ENCODE assay signal across 16 mouse cellular contexts in genomic region chr1:91444841-91445830, GRCm38 (mm10). TPM values are rescaled to one million over a fixed set of nuclear protein-coding genes. Genes with fewer than 3 reads are reported as not detected.
DNase-seq lines count a peak whose midpoint lies in the region; ATAC-seq and TF ChIP-seq lines count a peak whose summit lies in the region.
"Had no signal": no experiment of that assay in that cellular context is flagged by ENCODE, and none has a peak within 500 bp of the region (broad histone marks: within the 10 kb centered on the region; RNA-seq: fewer than 3 reads in every experiment).

No protein-coding gene starts in this region.

- H3K9me3 ChIP-seq in kidney, embryonic 16.5 days (ENCODE audit: low read length): peaks cover 7% of the 10 kb centered on the region
- peaks cover 5% of the 10 kb centered on the region; the same call in 1 of the 2 replicates for H3K9me3 ChIP-seq in kidney, embryonic 14.5 days (ENCODE audit: control insufficient read depth, low read length)
- H3K9me3 ChIP-seq in stomach, postnatal 0 days (ENCODE audit: control insufficient read depth, low read length): no peaks in the 10 kb centered on the region

- no peak for TF ChIP-seq EP300 in stomach, postnatal 0 days (optimal IDR thresholded peaks at IDR 0.05)

- no peak overlapping the region for H3K4me2 ChIP-seq in kidney, embryonic 16.5 days (replicated peaks; ENCODE audit: low read depth, low read length)
- no peak overlapping the region for H3K4me2 ChIP-seq in kidney, embryonic 14.5 days (replicated peaks; ENCODE audit: low read depth, low read length)
- no peak overlapping the region for H3K4me2 ChIP-seq in stomach, postnatal 0 days (replicated peaks; ENCODE audit: low read depth)
- H3K4me2 ChIP-seq: embryonic facial prominence, embryonic 12.5 days; hindbrain, embryonic 13.5 days had no signal

- H3K36me3 ChIP-seq in kidney, embryonic 16.5 days (ENCODE audit: insufficient read depth, low read length): peaks cover 15% of the 10 kb centered on the region
- H3K36me3 ChIP-seq in kidney, embryonic 14.5 days (ENCODE audit: control insufficient read depth, insufficient read depth, low read length): no peaks in the 10 kb centered on the region
- H3K36me3 ChIP-seq in stomach, postnatal 0 days (ENCODE audit: control insufficient read depth, insufficient read depth, low read length): peaks cover 28% of the 10 kb centered on the region

- peaks cover 13% of the 10 kb centered on the region for H3K4me1 ChIP-seq in kidney, embryonic 16.5 days (ENCODE audit: insufficient read depth, low read length)
- peaks cover 3% of the 10 kb centered on the region; the same call in 1 of the 2 replicates for H3K4me1 ChIP-seq in kidney, embryonic 14.5 days (ENCODE audit: control insufficient read depth, insufficient read depth, low read length)
- H3K4me1 ChIP-seq in stomach, postnatal 0 days (replicated peaks; ENCODE audit: control insufficient read depth, insufficient read depth): peaks cover 2% of the 10 kb centered on the region; the same call in 1 of the 2 replicates
- H3K4me1 ChIP-seq: embryonic facial prominence, embryonic 12.5 days; hindbrain, embryonic 13.5 days had no signal

- TF ChIP-seq CTCF in stomach, postnatal 0 days (IDR thresholded peaks at IDR 0.05; ENCODE audit: low read depth): no peak

- 85% methylated on average over 17 of the region's 17 CpGs for WGBS in kidney, embryonic 16.5 days
- WGBS in kidney, embryonic 14.5 days: 84% methylated on average over 17 of the region's 17 CpGs
- WGBS in stomach, postnatal 0 days: 74% methylated on average over 17 of the region's 17 CpGs

- ATAC-seq in kidney, embryonic 16.5 days (ENCODE audit: low FRiP score, low TSS enrichment): no peak
- ATAC-seq in kidney, embryonic 14.5 days (ENCODE audit: low FRiP score, low TSS enrichment): no peak
- no peak for ATAC-seq in stomach, postnatal 0 days (ENCODE audit: low FRiP score, low TSS enrichment)
- ATAC-seq: CD4-positive, CD25-positive, alpha-beta regulatory T cell, adult 4 months; forebrain, postnatal 0 days had no signal

- peak; percentile 19 to 63 for DNase-seq in frontal cortex, postnatal 36 days (ENCODE audit: low spot score in 2 of 2)
- DNase-seq in frontal cortex, postnatal 14 days (ENCODE audit: low spot score in 2 of 2): no peak
- DNase-seq in right cerebral cortex, adult 18-20 months: peak; percentile 68
- DNase-seq in right cerebral cortex, postnatal 10 days (ENCODE audit: low spot score in 2 of 2): no peak
- no peak for DNase-seq in stomach, postnatal 0 days (ENCODE audit: low spot score)
- DNase-seq in neural tube, embryonic 10.5 days (ENCODE audit: extremely low spot score, low spot score): no peak
- DNase-seq: cerebellum, adult 11 months; forebrain, postnatal 0 days; layer of hippocampus, adult 9-11 months had no signal

- no peaks in the 10 kb centered on the region for H3K27me3 ChIP-seq in kidney, embryonic 16.5 days (ENCODE audit: insufficient read depth, low read length)
- no peaks in the 10 kb centered on the region for H3K27me3 ChIP-seq in kidney, embryonic 14.5 days (ENCODE audit: control insufficient read depth, insufficient read depth, low read length)
- H3K27me3 ChIP-seq in stomach, postnatal 0 days (ENCODE audit: control insufficient read depth, insufficient read depth, low read length): no peaks in the 10 kb centered on the region
- H3K27me3 ChIP-seq: embryonic facial prominence, embryonic 12.5 days; hindbrain, embryonic 13.5 days had no signal

- no peak overlapping the region for H3K9ac ChIP-seq in kidney, embryonic 16.5 days (replicated peaks; ENCODE audit: low read length)
- no peak overlapping the region for H3K9ac ChIP-seq in kidney, embryonic 14.5 days (ENCODE audit: low read depth, low read length)
- H3K9ac ChIP-seq in stomach, postnatal 0 days (ENCODE audit: low read length): no peak overlapping the region
- H3K9ac ChIP-seq: embryonic facial prominence, embryonic 12.5 days; forebrain, postnatal 0 days; hindbrain, embryonic 13.5 days had no signal

- H3K4me3 ChIP-seq in kidney, embryonic 16.5 days (ENCODE audit: low read length): no peak overlapping the region
- H3K4me3 ChIP-seq in kidney, embryonic 14.5 days (ENCODE audit: low read length): no peak overlapping the region
- H3K4me3 ChIP-seq in stomach, postnatal 0 days (ENCODE audit: low read depth, low read length): no peak overlapping the region
- H3K4me3 ChIP-seq: embryonic facial prominence, embryonic 12.5 days; hindbrain, embryonic 13.5 days; myocyte had no signal

- H3K27ac ChIP-seq in kidney, embryonic 16.5 days (ENCODE audit: low read length): peak overlapping the region; percentile 67; the same call in 1 of the 2 replicates
- no peak overlapping the region for H3K27ac ChIP-seq in kidney, embryonic 14.5 days (ENCODE audit: low read depth, low read length)
- H3K27ac ChIP-seq in stomach, postnatal 0 days (replicated peaks): peak overlapping the region; percentile 76; the same call in 1 of the 2 replicates
- H3K27ac ChIP-seq: embryonic facial prominence, embryonic 12.5 days; hindbrain, embryonic 13.5 days; macrophage had no signal

RNA-seq across cellular contexts. Expression of gene Per2, which starts 14.0 kb away (rescaled TPM):
- polyA plus RNA-seq in kidney, embryonic 16.5 days (2015; fragmentation: Nextera tagmentation; extraction: Ambion mirVana): 4.2 and 4.6 TPM in 2 replicates
- 2.5 and 3.6 TPM in 2 replicates for polyA plus RNA-seq in kidney, embryonic 14.5 days (2014; fragmentation: Nextera tagmentation; extraction: Ambion mirVana)
- 2.4 and 2.8 TPM in 2 replicates for polyA plus RNA-seq in stomach, postnatal 0 days (2015; fragmentation: Nextera tagmentation; extraction: Ambion mirVana)

RNA-seq across cellular contexts. Expression of gene Hes6, which starts 31.3 kb away (rescaled TPM):
- polyA plus RNA-seq in kidney, embryonic 16.5 days (2015; fragmentation: Nextera tagmentation; extraction: Ambion mirVana): 69.0 and 72.2 TPM in 2 replicates
- 61.1 and 65.8 TPM in 2 replicates for polyA plus RNA-seq in kidney, embryonic 14.5 days (2014; fragmentation: Nextera tagmentation; extraction: Ambion mirVana)
- 40.7 and 43.1 TPM in 2 replicates for polyA plus RNA-seq in stomach, postnatal 0 days (2015; fragmentation: Nextera tagmentation; extraction: Ambion mirVana)

RNA-seq across cellular contexts. Expression of gene Ilkap, which starts 46.5 kb away (rescaled TPM):
- polyA plus RNA-seq in kidney, embryonic 16.5 days (2015; fragmentation: Nextera tagmentation; extraction: Ambion mirVana): 140 and 143 TPM in 2 replicates
- 130 and 136 TPM in 2 replicates for polyA plus RNA-seq in kidney, embryonic 14.5 days (2014; fragmentation: Nextera tagmentation; extraction: Ambion mirVana)
- polyA plus RNA-seq in stomach, postnatal 0 days (2015; fragmentation: Nextera tagmentation; extraction: Ambion mirVana): 58.1 and 60.1 TPM in 2 replicates

RNA-seq across cellular contexts. Expression of gene Traf3ip1, which starts 49.3 kb away (rescaled TPM):
- polyA plus RNA-seq in kidney, embryonic 16.5 days (2015; fragmentation: Nextera tagmentation; extraction: Ambion mirVana): 10.7 and 11.3 TPM in 2 replicates
- 7.6 and 7.7 TPM in 2 replicates for polyA plus RNA-seq in kidney, embryonic 14.5 days (2014; fragmentation: Nextera tagmentation; extraction: Ambion mirVana)
- 3.0 and 3.1 TPM in 2 replicates for polyA plus RNA-seq in stomach, postnatal 0 days (2015; fragmentation: Nextera tagmentation; extraction: Ambion mirVana)

Comparison
In these comparisons a context has a peak if more than half of its experiments do, and no peak if none do; other contexts are left out.
1. DNase-seq: peak in frontal cortex, postnatal 36 days (2 of 2) and right cerebral cortex, adult 18-20 months (single experiment); none in frontal cortex, postnatal 14 days (0 of 2), right cerebral cortex, postnatal 10 days (0 of 2), stomach, postnatal 0 days (single experiment) and neural tube, embryonic 10.5 days (single experiment).